Mouse (Mus musculus) hindbrain, postnatal 0 days (tissue): Measurements from ENCODE around the gene D17Wsu92e. TPM values are rescaled to one million over a fixed set of nuclear protein-coding genes. Genes with fewer than 3 reads are reported as not detected.

Experiments used
- ATAC-seq: fragments of 200-750 bp; cut with Nextera tagmentation; 2 replicates; pipeline ENCODE4 v1.8.0; 2017; ENCODE audit warnings: mild to moderate bottlenecking, moderate TSS enrichment, moderate library complexity
- DNase-seq: peaks from one replicate; pipeline ENCODE4 v3.0.0-alpha.2; 2015; ENCODE audit warnings: low spot score
- H3K27ac ChIP-seq: fragments of 300-500 bp; sonication (generic); 2 replicates; pipeline ENCODE4 v1.5.1; 2014; ENCODE audit warnings: mild to moderate bottlenecking
- H3K27me3 ChIP-seq: fragments of 300-500 bp; sonication (generic); 2 replicates; pipeline ENCODE4 v1.6.1; 2014; ENCODE audit warnings: low read length, mixed read lengths; ENCODE audit not compliant: insufficient read depth
- H3K36me3 ChIP-seq: fragments of 300-500 bp; sonication (generic); 2 replicates; pipeline ENCODE4 v1.6.1; 2014; ENCODE audit warnings: low read length, mixed read lengths; ENCODE audit not compliant: insufficient read depth
- H3K4me1 ChIP-seq: fragments of 300-500 bp; sonication (generic); 2 replicates; pipeline ENCODE4 v1.6.1; 2014; ENCODE audit warnings: antibody characterized with exemption, low read length, mixed read lengths; ENCODE audit not compliant: insufficient read depth
- H3K4me2 ChIP-seq: fragments of 300-500 bp; sonication (generic); 2 replicates; pipeline ENCODE4 v1.6.1; 2014; ENCODE audit warnings: low read depth, mild to moderate bottlenecking, low read length, moderate library complexity, mixed read lengths
- H3K4me3 ChIP-seq: fragments of 300-500 bp; sonication (generic); 2 replicates; pipeline ENCODE4 v1.5.1; 2014; ENCODE audit warnings: low read length
- H3K9ac ChIP-seq: fragments of 300-500 bp; sonication (generic); replicated peaks from 2 replicates; pipeline ENCODE4 v1.6.1; 2014; ENCODE audit warnings: mild to moderate bottlenecking, low read length, moderate library complexity, mixed read lengths
- H3K9me3 ChIP-seq: fragments of 300-500 bp; sonication (generic); 2 replicates; pipeline ENCODE4 v1.6.1; 2016; ENCODE audit warnings: low read length, mixed read lengths
- CTCF ChIP-seq: IDR thresholded peaks from 2 replicates; pipeline ENCODE4 v1.5.1; 2016; ENCODE audit warnings: antibody characterized with exemption, control low read depth, low read depth
- WGBS: fragments of 180-500 bp; shearing (Covaris S2); extraction: QIAGEN DNeasy Blood & Tissue Kit; methylation state at CpG from one replicate; pipeline ENCODE4 v1.1.7; 2014; 5-methylcytosine and 5-hydroxymethylcytosine counted together
- polyA plus RNA-seq: library from polyadenylated mRNA; unstranded; fragments of >200 nt; fragmentation: Nextera tagmentation; extraction: Ambion mirVana; gene quantifications from 2 replicates; pipeline ENCODE4 v1.2.1, GENCODE M21; 2015
- total RNA-seq: library from RNA; depleted of rRNA; stranded (reverse); fragments of >200 nt; gene quantifications from 2 replicates; pipeline ENCODE4 v1.2.3, GENCODE M21; 2014

D17Wsu92e gene
- total and polyA plus RNA-seq, 2 experiments from 2014 or later: 10.5 to 73.4 TPM

- TF ChIP-seq CTCF: no peak
- Histone ChIP-seq H3K27ac (no peak overlapping the region), H3K4me1 (no peaks in the 10 kb centered on the region), H3K9me3 (no peaks in the 10 kb centered on the region), H3K4me3 (no peak overlapping the region), H3K4me2 (no peak overlapping the region), H3K36me3 (peaks cover 13% of the 10 kb centered on the region; the same call in 1 of the 2 replicates), H3K9ac (no peak overlapping the region), H3K27me3 (no peaks in the 10 kb centered on the region)
- ATAC-seq: no peak
- no peak for DNase-seq
- 86% methylated on average over 6 of the region's 6 CpGs for WGBS
Observed at GRCm38 (mm10) chr17:27777823-27778222, 42.6 kb downstream of the D17Wsu92e start.

- H3K4me1 ChIP-seq: no peaks in the 10 kb centered on the region
- DNase-seq (no peak), ATAC-seq (no peak)
- no peak overlapping the region for H3K4me3 ChIP-seq
- WGBS: 79% methylated on average over 3 of the region's 3 CpGs
- no peak for TF ChIP-seq CTCF
- no peak overlapping the region for H3K27ac ChIP-seq
- no peak overlapping the region for H3K4me2 ChIP-seq
- H3K27me3 ChIP-seq: no peaks in the 10 kb centered on the region
- H3K9ac ChIP-seq: no peak overlapping the region
- H3K9me3 ChIP-seq: no peaks in the 10 kb centered on the region
- peaks cover 8% of the 10 kb centered on the region; the same call in 1 of the 2 replicates for H3K36me3 ChIP-seq
Observed at GRCm38 (mm10) chr17:27774198-27774597, 46.2 kb downstream of the D17Wsu92e start.

- Histone ChIP-seq H3K36me3 (peaks cover 8% of the 10 kb centered on the region; the same call in 1 of the 2 replicates), H3K27ac (no peak overlapping the region), H3K4me1 (no peaks in the 10 kb centered on the region), H3K27me3 (no peaks in the 10 kb centered on the region), H3K4me2 (no peak overlapping the region), H3K4me3 (no peak overlapping the region), H3K9me3 (no peaks in the 10 kb centered on the region), H3K9ac (no peak overlapping the region)
- ATAC-seq: no peak
- DNase-seq: no peak
- TF ChIP-seq CTCF: no peak
- 85% methylated on average over 6 of the region's 6 CpGs for WGBS
Observed at GRCm38 (mm10) chr17:27771616-27772015, 48.8 kb downstream of the D17Wsu92e start.

- no peaks in the 10 kb centered on the region for H3K9me3 ChIP-seq
- peak; percentile 93 for TF ChIP-seq CTCF
- H3K9ac ChIP-seq: no peak overlapping the region
- no peaks in the 10 kb centered on the region for H3K4me1 ChIP-seq
- H3K4me3 ChIP-seq: no peak overlapping the region
- no peak overlapping the region for H3K4me2 ChIP-seq
- DNase-seq (peak; percentile 90), ATAC-seq (peak; percentile 88)
- no peak overlapping the region for H3K27ac ChIP-seq
- no peaks in the 10 kb centered on the region; the same call in 1 of the 2 replicates for H3K36me3 ChIP-seq
- H3K27me3 ChIP-seq: no peaks in the 10 kb centered on the region
- 54% methylated on average over 8 of the region's 8 CpGs for WGBS
Observed at GRCm38 (mm10) chr17:27768817-27769542, 51.5 kb downstream of the D17Wsu92e start.

GRCm38 (mm10) chr17:27767543-27767942 is 52.9 kb downstream of the D17Wsu92e start:
- Histone ChIP-seq H3K27ac (no peak overlapping the region), H3K9me3 (no peaks in the 10 kb centered on the region), H3K4me2 (no peak overlapping the region), H3K27me3 (no peaks in the 10 kb centered on the region), H3K9ac (no peak overlapping the region), H3K4me3 (no peak overlapping the region), H3K4me1 (no peaks in the 10 kb centered on the region), H3K36me3 (no peaks in the 10 kb centered on the region; the same call in 1 of the 2 replicates)
- no peak for DNase-seq
- no peak for ATAC-seq
- TF ChIP-seq CTCF: no peak
- WGBS: 72% methylated on average over 12 of the region's 12 CpGs

- no peak overlapping the region for H3K4me3 ChIP-seq
- DNase-seq: no peak
- WGBS: 74% methylated on average over 5 of the region's 5 CpGs
- H3K4me2 ChIP-seq: no peak overlapping the region
- H3K27me3 ChIP-seq: no peaks in the 10 kb centered on the region
- no peak overlapping the region for H3K27ac ChIP-seq
- no peak overlapping the region for H3K9ac ChIP-seq
- ATAC-seq: no peak
- H3K4me1 ChIP-seq: no peaks in the 10 kb centered on the region
- TF ChIP-seq CTCF: no peak
- H3K36me3 ChIP-seq: no peaks in the 10 kb centered on the region; the same call in 1 of the 2 replicates
- no peaks in the 10 kb centered on the region for H3K9me3 ChIP-seq
Observed at GRCm38 (mm10) chr17:27767120-27767519, 53.3 kb downstream of the D17Wsu92e start.

- H3K36me3 ChIP-seq: no peaks in the 10 kb centered on the region; the same call in 1 of the 2 replicates
- TF ChIP-seq CTCF: no peak
- H3K27ac ChIP-seq: no peak overlapping the region
- no peak overlapping the region for H3K4me3 ChIP-seq
- no peak overlapping the region for H3K4me2 ChIP-seq
- H3K9ac ChIP-seq: no peak overlapping the region
- WGBS: 98% methylated on average over 6 of the region's 6 CpGs
- no peaks in the 10 kb centered on the region for H3K27me3 ChIP-seq
- H3K4me1 ChIP-seq: no peaks in the 10 kb centered on the region
- DNase-seq: no peak
- no peaks in the 10 kb centered on the region for H3K9me3 ChIP-seq
- ATAC-seq: no peak
Observed at GRCm38 (mm10) chr17:27765066-27765465, 55.4 kb downstream of the D17Wsu92e start.
